Mouse (Mus musculus): ENCODE results near the gene Ep300. TPM values are rescaled to one million over a fixed set of nuclear protein-coding genes. Genes with fewer than 3 reads are reported as not detected.
"Not testable (repeated sequence)": the region's sequence is repeated elsewhere in the genome, so short reads cannot be mapped to it uniquely, and the experiment has no call there.

Gene Ep300
- polyA plus RNA-seq, 1 experiment from 2014 or later = 7.3 TPM

GRCm38 (mm10) chr15:81585746-81586461 lies 753 bp downstream of the Ep300 start:
- peak overlapping the region; percentile 100 for H3K9ac ChIP-seq (ENCODE audit: low read depth, low read length)
- no peaks in the 10 kb centered on the region for H3K9me3 ChIP-seq (replicated peaks; ENCODE audit: control insufficient read depth, low read length)
- H3K4me1 ChIP-seq (ENCODE audit: control insufficient read depth, low read depth, low read length) = peaks cover 17% of the 10 kb centered on the region
- no peaks in the 10 kb centered on the region for H3K27me3 ChIP-seq (ENCODE audit: control insufficient read depth, insufficient read depth, low read depth, low read length)
- H3K36me3 ChIP-seq (ENCODE audit: control insufficient read depth, insufficient read depth) = no peaks in the 10 kb centered on the region
- under 1% methylated on average over 69 of the region's 77 CpGs for WGBS (ENCODE audit: insufficient replicate concordance)
- H3K4me3 ChIP-seq (ENCODE audit: low read depth, low read length) = peak overlapping the region; percentile 93
- H3K27ac ChIP-seq (ENCODE audit: low read length) = peak overlapping the region; percentile 98
- ATAC-seq (ENCODE audit: low read depth) = peak; percentile 58
- peak overlapping the region; percentile 68 for H3K4me2 ChIP-seq (ENCODE audit: low read depth, low read length)

- peaks cover 17% of the 10 kb centered on the region for H3K4me1 ChIP-seq (ENCODE audit: control insufficient read depth, low read depth, low read length)
- no peak for ATAC-seq (ENCODE audit: low read depth)
- H3K4me3 ChIP-seq (ENCODE audit: low read depth, low read length) = peak overlapping the region; percentile 93
- H3K27ac ChIP-seq (ENCODE audit: low read length) = peak overlapping the region; percentile 98
- H3K9me3 ChIP-seq (replicated peaks; ENCODE audit: control insufficient read depth, low read length) = no peaks in the 10 kb centered on the region
- H3K27me3 ChIP-seq (ENCODE audit: control insufficient read depth, insufficient read depth, low read depth, low read length) = no peaks in the 10 kb centered on the region
- H3K36me3 ChIP-seq (ENCODE audit: control insufficient read depth, insufficient read depth) = no peaks in the 10 kb centered on the region
- WGBS (ENCODE audit: insufficient replicate concordance) = under 1% methylated on average over 28 of the region's 28 CpGs
- H3K9ac ChIP-seq (ENCODE audit: low read depth, low read length) = peak overlapping the region; percentile 100
- peak overlapping the region; percentile 68 for H3K4me2 ChIP-seq (ENCODE audit: low read depth, low read length)
Observed at GRCm38 (mm10) chr15:81586466-81586865, 1.3 kb downstream of the Ep300 start.

- H3K4me2 ChIP-seq (ENCODE audit: low read depth, low read length) = peak overlapping the region; percentile 68
- H3K9me3 ChIP-seq (replicated peaks; ENCODE audit: control insufficient read depth, low read length) = no peaks in the 10 kb centered on the region
- peak overlapping the region; percentile 100 for H3K9ac ChIP-seq (ENCODE audit: low read depth, low read length)
- no peaks in the 10 kb centered on the region for H3K36me3 ChIP-seq (ENCODE audit: control insufficient read depth, insufficient read depth)
- no peaks in the 10 kb centered on the region for H3K27me3 ChIP-seq (ENCODE audit: control insufficient read depth, insufficient read depth, low read depth, low read length)
- ATAC-seq (ENCODE audit: low read depth) = no peak
- H3K4me1 ChIP-seq (ENCODE audit: control insufficient read depth, low read depth, low read length) = peaks cover 17% of the 10 kb centered on the region
- WGBS (ENCODE audit: insufficient replicate concordance) = 57% methylated on average over 2 of the region's 2 CpGs
- peak overlapping the region; percentile 93 for H3K4me3 ChIP-seq (ENCODE audit: low read depth, low read length)
- no peak overlapping the region for H3K27ac ChIP-seq (ENCODE audit: low read length)
Observed at GRCm38 (mm10) chr15:81587686-81588085, 2.5 kb downstream of the Ep300 start.

- Histone ChIP-seq H3K9me3 (replicated peaks; ENCODE audit: control insufficient read depth, low read length) (no peaks in the 10 kb centered on the region), H3K4me1 (ENCODE audit: control insufficient read depth, low read depth, low read length) (peaks cover 3% of the 10 kb centered on the region), H3K9ac (ENCODE audit: low read depth, low read length) (no peak overlapping the region), H3K36me3 (ENCODE audit: control insufficient read depth, insufficient read depth) (0 out of 2 replicates have a peak, but pooled peaks cover 2% of the 10 kb centered on the region), H3K4me2 (ENCODE audit: low read depth, low read length) (no peak overlapping the region), H3K27me3 (ENCODE audit: control insufficient read depth, insufficient read depth, low read depth, low read length) (no peaks in the 10 kb centered on the region), H3K4me3 (ENCODE audit: low read depth, low read length) (no peak overlapping the region), H3K27ac (ENCODE audit: low read length) (no peak overlapping the region)
- no peak for ATAC-seq (ENCODE audit: low read depth)
- WGBS (ENCODE audit: insufficient replicate concordance) = 69% methylated on average over 3 of the region's 3 CpGs
Observed at GRCm38 (mm10) chr15:81594146-81594696, 9.1 kb downstream of the Ep300 start.

- not testable (repeated sequence) for H3K4me2 ChIP-seq (ENCODE audit: low read depth, low read length); H3K4me3 ChIP-seq (ENCODE audit: low read depth, low read length); H3K9me3 ChIP-seq (replicated peaks; ENCODE audit: control insufficient read depth, low read length); ATAC-seq (ENCODE audit: low read depth); H3K27me3 ChIP-seq (ENCODE audit: control insufficient read depth, insufficient read depth, low read depth, low read length); H3K4me1 ChIP-seq (ENCODE audit: control insufficient read depth, low read depth, low read length); H3K9ac ChIP-seq (ENCODE audit: low read depth, low read length); H3K27ac ChIP-seq (ENCODE audit: low read length)
- H3K36me3 ChIP-seq (ENCODE audit: control insufficient read depth, insufficient read depth) = peaks cover 14% of the 10 kb centered on the region
- 86% methylated on average over 8 of the region's 8 CpGs for WGBS (ENCODE audit: insufficient replicate concordance)
Observed at GRCm38 (mm10) chr15:81598742-81599141, 13.6 kb downstream of the Ep300 start.

- Histone ChIP-seq H3K4me3 (ENCODE audit: low read depth, low read length) (no peak overlapping the region), H3K4me2 (ENCODE audit: low read depth, low read length) (no peak overlapping the region), H3K27me3 (ENCODE audit: control insufficient read depth, insufficient read depth, low read depth, low read length) (no peaks in the 10 kb centered on the region), H3K9me3 (replicated peaks; ENCODE audit: control insufficient read depth, low read length) (no peaks in the 10 kb centered on the region), H3K9ac (ENCODE audit: low read depth, low read length) (no peak overlapping the region), H3K27ac (ENCODE audit: low read length) (no peak overlapping the region), H3K4me1 (ENCODE audit: control insufficient read depth, low read depth, low read length) (no peaks in the 10 kb centered on the region), H3K36me3 (ENCODE audit: control insufficient read depth, insufficient read depth) (peaks cover 37% of the 10 kb centered on the region)
- 88% methylated on average over 1 of the region's 1 CpGs for WGBS (ENCODE audit: insufficient replicate concordance)
- ATAC-seq (ENCODE audit: low read depth) = no peak
Observed at GRCm38 (mm10) chr15:81605241-81605640, 20.1 kb downstream of the Ep300 start.

- no peaks in the 10 kb centered on the region for H3K4me1 ChIP-seq (ENCODE audit: control insufficient read depth, low read depth, low read length)
- no peaks in the 10 kb centered on the region for H3K9me3 ChIP-seq (replicated peaks; ENCODE audit: control insufficient read depth, low read length)
- 58% methylated on average over 1 of the region's 1 CpGs for WGBS (ENCODE audit: insufficient replicate concordance)
- no peak overlapping the region for H3K9ac ChIP-seq (ENCODE audit: low read depth, low read length)
- peaks cover 42% of the 10 kb centered on the region for H3K36me3 ChIP-seq (ENCODE audit: control insufficient read depth, insufficient read depth)
- H3K4me2 ChIP-seq (ENCODE audit: low read depth, low read length) = no peak overlapping the region
- no peak overlapping the region for H3K27ac ChIP-seq (ENCODE audit: low read length)
- H3K27me3 ChIP-seq (ENCODE audit: control insufficient read depth, insufficient read depth, low read depth, low read length) = no peaks in the 10 kb centered on the region
- no peak overlapping the region for H3K4me3 ChIP-seq (ENCODE audit: low read depth, low read length)
- 0 out of 2 replicates have a peak, but pooled peaks have one; percentile 45 for ATAC-seq (ENCODE audit: low read depth)
Observed at GRCm38 (mm10) chr15:81606634-81607033, 21.5 kb downstream of the Ep300 start.

- Histone ChIP-seq H3K4me2 (ENCODE audit: low read depth, low read length) (no peak overlapping the region), H3K27ac (ENCODE audit: low read length) (no peak overlapping the region), H3K27me3 (ENCODE audit: control insufficient read depth, insufficient read depth, low read depth, low read length) (no peaks in the 10 kb centered on the region), H3K4me3 (ENCODE audit: low read depth, low read length) (no peak overlapping the region), H3K9ac (ENCODE audit: low read depth, low read length) (no peak overlapping the region), H3K9me3 (replicated peaks; ENCODE audit: control insufficient read depth, low read length) (no peaks in the 10 kb centered on the region), H3K4me1 (ENCODE audit: control insufficient read depth, low read depth, low read length) (no peaks in the 10 kb centered on the region), H3K36me3 (ENCODE audit: control insufficient read depth, insufficient read depth) (peaks cover 49% of the 10 kb centered on the region)
- WGBS (ENCODE audit: insufficient replicate concordance) = 90% methylated on average over 8 of the region's 8 CpGs
- ATAC-seq (ENCODE audit: low read depth) = no peak
Observed at GRCm38 (mm10) chr15:81649516-81650455, 64.6 kb downstream of the Ep300 start.

Measured in liver, embryonic 16.5 days (tissue).